Mouse (Mus musculus) testis, adult 2 months (tissue): ENCODE measurements around the gene Ccno.

Experiments
- CTCF ChIP-seq: fragments of 200-500 bp; IDR thresholded peaks from 2 replicates; pipeline ENCODE4 v1.5.1; 2012; ENCODE audit warnings: low read depth, mild to moderate bottlenecking, inconsistent platforms, low read length, moderate library complexity; ENCODE audit not compliant: control insufficient read depth, insufficient read depth, insufficient replicate concordance
- POLR2A ChIP-seq: fragments of 200-500 bp; IDR thresholded peaks from 2 replicates; pipeline ENCODE4 v1.6.1; 2012; ENCODE audit warnings: low read depth, mild to moderate bottlenecking, inconsistent platforms, low read length, moderate library complexity; ENCODE audit not compliant: control insufficient read depth

DNA sequence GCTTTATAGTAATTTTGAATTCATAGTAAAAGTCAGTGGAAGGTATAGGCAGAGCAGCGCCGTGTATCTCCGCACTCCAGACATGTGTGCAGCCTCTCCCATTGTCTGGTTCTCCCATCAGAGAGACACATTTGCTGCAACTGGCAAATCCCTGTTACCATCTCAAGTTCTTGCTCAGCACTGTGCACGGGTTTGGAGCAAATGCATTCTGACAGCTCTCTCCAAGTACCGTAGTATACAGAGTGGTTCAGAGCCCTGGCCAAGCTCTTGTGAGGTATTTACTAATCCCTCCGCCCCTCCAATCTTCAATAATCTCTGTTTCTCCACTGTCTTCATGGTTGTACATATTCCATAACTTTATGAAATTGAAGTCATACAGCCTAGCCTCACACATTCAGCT, 25.1 kb downstream of the Ccno start:
- TF ChIP-seq POLR2A (no peak), CTCF (no peak)
